Mouse (Mus musculus) midbrain, embryonic 16.5 days (tissue): Measurements from ENCODE around the gene Slc28a3. TPM values are rescaled to one million over a fixed set of nuclear protein-coding genes. Genes with fewer than 3 reads are reported as not detected.

Experiments used
- ATAC-seq: fragments of 200-750 bp; cut with Nextera tagmentation; 2 replicates; pipeline ENCODE4 v1.8.0; 2017; ENCODE audit warnings: moderate TSS enrichment
- H3K27ac ChIP-seq: fragments of 300-500 bp; sonication (generic); 2 replicates; pipeline ENCODE4 v1.5.1; 2014; ENCODE audit warnings: mild to moderate bottlenecking, low read length, mixed read lengths
- H3K27me3 ChIP-seq: fragments of 300-500 bp; sonication (generic); 2 replicates; pipeline ENCODE4 v1.6.1; 2014; ENCODE audit warnings: low read depth, low read length, mixed read lengths; ENCODE audit not compliant: control insufficient read depth, insufficient read depth
- H3K36me3 ChIP-seq: fragments of 300-500 bp; sonication (generic); 2 replicates; pipeline ENCODE4 v1.6.1; 2014; ENCODE audit warnings: mild to moderate bottlenecking, low read length, moderate library complexity, mixed read lengths; ENCODE audit not compliant: control insufficient read depth, insufficient read depth
- H3K4me1 ChIP-seq: fragments of 300-500 bp; sonication (generic); 2 replicates; pipeline ENCODE4 v1.6.1; 2014; ENCODE audit warnings: mild to moderate bottlenecking, low read length, mixed read lengths; ENCODE audit not compliant: control insufficient read depth, insufficient read depth
- H3K4me2 ChIP-seq: fragments of 300-500 bp; sonication (generic); 2 replicates; pipeline ENCODE4 v1.6.1; 2014; ENCODE audit warnings: mild to moderate bottlenecking, low read length, mixed read lengths
- H3K4me3 ChIP-seq: fragments of 300-500 bp; sonication (generic); 2 replicates; pipeline ENCODE4 v1.5.1; 2014; ENCODE audit warnings: low read depth, mild to moderate bottlenecking, low read length, moderate library complexity, mixed read lengths
- H3K9ac ChIP-seq: fragments of 300-500 bp; sonication (generic); 2 replicates; pipeline ENCODE4 v1.6.1; 2014; ENCODE audit warnings: low read depth, low read length, mixed read lengths
- H3K9me3 ChIP-seq: fragments of 300-500 bp; sonication (generic); replicated peaks from 2 replicates; pipeline ENCODE4 v1.6.1; 2014; ENCODE audit warnings: mild to moderate bottlenecking, low read length, mixed read lengths; ENCODE audit not compliant: control insufficient read depth, poor library complexity, severe bottlenecking
- WGBS: fragments of 180-500 bp; shearing (Covaris S2); extraction: QIAGEN DNeasy Blood & Tissue Kit; methylation state at CpG from one replicate; pipeline ENCODE4 v1.1.7; 2014; 5-methylcytosine and 5-hydroxymethylcytosine counted together
- polyA plus RNA-seq: library from polyadenylated mRNA; unstranded; fragments of >200 nt; fragmentation: Nextera tagmentation; extraction: Ambion mirVana; gene quantifications from 2 replicates; pipeline ENCODE4 v1.2.1, GENCODE M21; 2015

The Slc28a3 gene
- polyA plus RNA-seq, 1 experiment from 2014 or later, result not detected

DNA sequence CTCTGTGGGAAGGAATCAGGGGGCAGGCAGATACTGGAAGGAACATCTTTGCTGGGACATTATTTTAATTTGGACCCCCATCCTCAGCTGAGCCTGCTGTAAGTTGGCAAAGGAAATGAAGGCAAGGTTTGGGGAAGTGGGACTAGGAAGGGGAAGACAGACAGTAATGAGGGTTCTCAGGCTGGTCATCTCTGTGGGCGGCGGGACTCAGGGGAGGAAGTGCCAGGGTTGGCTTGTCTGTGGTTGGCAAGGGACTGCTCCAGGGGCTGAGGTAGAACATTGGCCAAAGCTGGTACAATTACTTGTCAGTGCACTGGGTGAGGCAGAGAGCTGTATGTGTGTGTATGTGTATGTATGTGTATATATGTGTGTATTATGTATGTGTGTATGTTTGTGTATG is 107.1 kb downstream of the Slc28a3 start:
- 93% methylated on average over 2 of the region's 2 CpGs for WGBS
- H3K4me1 ChIP-seq, result peaks cover 5% of the 10 kb centered on the region
- H3K9me3 ChIP-seq, result no peaks in the 10 kb centered on the region
- no peak overlapping the region for H3K4me3 ChIP-seq
- H3K36me3 ChIP-seq, result no peaks in the 10 kb centered on the region
- no peak for ATAC-seq
- H3K27me3 ChIP-seq, result no peaks in the 10 kb centered on the region
- H3K4me2 ChIP-seq, result no peak overlapping the region
- no peak overlapping the region for H3K27ac ChIP-seq
- H3K9ac ChIP-seq, result no peak overlapping the region

DNA sequence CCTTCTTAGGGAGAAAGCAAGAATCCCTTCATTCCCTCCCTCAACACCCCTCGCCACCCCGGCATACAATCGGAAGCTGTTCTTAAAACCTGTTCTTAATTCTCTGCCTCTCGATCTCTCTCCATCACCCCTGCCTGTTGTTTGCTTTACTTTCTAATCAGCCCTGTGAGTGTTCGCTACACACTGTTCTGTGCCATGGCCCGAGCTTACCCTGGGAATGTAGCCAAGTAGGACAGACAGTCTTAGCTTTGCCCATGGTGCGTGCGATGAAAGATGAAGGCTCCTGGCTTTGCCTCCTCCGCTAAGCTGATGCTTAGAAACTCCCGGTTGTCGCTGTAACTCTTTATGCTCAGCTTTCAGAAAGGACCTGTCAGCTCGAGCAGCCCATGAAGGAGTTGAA is 112.9 kb downstream of the Slc28a3 start:
- Histone ChIP-seq H3K9ac (no peak overlapping the region), H3K27me3 (no peaks in the 10 kb centered on the region), H3K36me3 (no peaks in the 10 kb centered on the region), H3K9me3 (no peaks in the 10 kb centered on the region), H3K4me1 (0 out of 2 replicates have a peak, but pooled peaks cover 3% of the 10 kb centered on the region), H3K4me3 (no peak overlapping the region), H3K27ac (no peak overlapping the region), H3K4me2 (no peak overlapping the region)
- no peak for ATAC-seq
- 67% methylated on average over 12 of the region's 12 CpGs for WGBS

Other genes with a start within 250 kb of the Slc28a3 start
- gene 2210016F16Rik, start 225.7 kb downstream of the Slc28a3 start, polyA plus RNA-seq, result 19.2 and 19.9 TPM in 2 replicates
- gene Rmi1, start 208.6 kb downstream of the Slc28a3 start, polyA plus RNA-seq, result 21.3 and 23.8 TPM in 2 replicates
- gene Hnrnpk, start 207.5 kb downstream of the Slc28a3 start, polyA plus RNA-seq, result 1,323 and 1,478 TPM in 2 replicates
- 118 and 137 TPM in 2 replicates for gene Ntrk2, start 195.7 kb upstream of the Slc28a3 start, polyA plus RNA-seq